Mouse (Mus musculus) heart, embryonic 15.5 days (tissue): Measurements from ENCODE around the gene Arfip1. TPM values are rescaled to one million over a fixed set of nuclear protein-coding genes. Genes with fewer than 3 reads are reported as not detected.

Experiments
- ATAC-seq: fragments of 200-750 bp; cut with Nextera tagmentation; replicated peaks from 2 replicates; pipeline ENCODE4 v1.8.0; 2017; ENCODE audit warnings: low read depth, moderate TSS enrichment; ENCODE audit not compliant: insufficient number of reproducible peaks, insufficient read depth, low FRiP score
- H3K27ac ChIP-seq: fragments of 300-500 bp; sonication (generic); 2 replicates; pipeline ENCODE4 v1.5.1; 2015; ENCODE audit warnings: mild to moderate bottlenecking, inconsistent platforms
- H3K27me3 ChIP-seq: fragments of 300-500 bp; sonication (generic); 2 replicates; pipeline ENCODE4 v1.6.1; 2015; ENCODE audit warnings: inconsistent platforms
- H3K36me3 ChIP-seq: fragments of 300-500 bp; sonication (generic); 2 replicates; pipeline ENCODE4 v1.6.1; 2015; ENCODE audit warnings: mild to moderate bottlenecking, inconsistent platforms
- H3K4me1 ChIP-seq: fragments of 300-500 bp; sonication (generic); replicated peaks from 2 replicates; pipeline ENCODE4 v1.6.1; 2015; ENCODE audit warnings: inconsistent platforms
- H3K4me2 ChIP-seq: fragments of 300-500 bp; sonication (generic); 2 replicates; pipeline ENCODE4 v1.6.1; 2015; ENCODE audit warnings: inconsistent platforms, mild to moderate bottlenecking, moderate library complexity
- H3K4me3 ChIP-seq: fragments of 300-500 bp; sonication (generic); 2 replicates; pipeline ENCODE4 v1.5.1; 2015; ENCODE audit warnings: mild to moderate bottlenecking, inconsistent platforms
- H3K9ac ChIP-seq: fragments of 300-500 bp; sonication (generic); 2 replicates; pipeline ENCODE4 v1.6.1; 2015; ENCODE audit warnings: mild to moderate bottlenecking, inconsistent platforms
- H3K9me3 ChIP-seq: fragments of 300-500 bp; sonication (generic); replicated peaks from 2 replicates; pipeline ENCODE4 v1.6.1; 2016; ENCODE audit warnings: inconsistent platforms
- WGBS: fragments of 180-500 bp; shearing (Covaris S2); methylation state at CpG from one replicate; pipeline ENCODE4 v1.1.7; 2015; ENCODE audit warnings: mixed read lengths; 5-methylcytosine and 5-hydroxymethylcytosine counted together
- polyA plus RNA-seq: library from polyadenylated mRNA; unstranded; fragments of >200 nt; fragmentation: Nextera tagmentation; extraction: Ambion mirVana; gene quantifications from 2 replicates; pipeline ENCODE4 v1.2.1, GENCODE M21; 2015

Arfip1 gene
- polyA plus RNA-seq, 1 experiment from 2014 or later, result 54.0 TPM

- 77% methylated on average over 9 of the region's 9 CpGs for WGBS
- 0 out of 2 replicates have a peak, but pooled peaks cover 4% of the 10 kb centered on the region for H3K9me3 ChIP-seq
Observed at GRCm38 (mm10) chr3:84601870-84602495, 19.6 kb upstream of the Arfip1 start.

GRCm38 (mm10) chr3:84598756-84599155, 16.3 kb upstream of the Arfip1 start:
- Histone ChIP-seq H3K36me3 (no peaks in the 10 kb centered on the region), H3K4me2 (no peak overlapping the region), H3K4me1 (peaks cover 3% of the 10 kb centered on the region; the same call in 1 of the 2 replicates), H3K27ac (no peak overlapping the region), H3K4me3 (no peak overlapping the region), H3K9me3 (no peaks in the 10 kb centered on the region), H3K27me3 (no peaks in the 10 kb centered on the region), H3K9ac (no peak overlapping the region)
- 75% methylated on average over 6 of the region's 6 CpGs for WGBS
- no peak for ATAC-seq

More at GRCm38 (mm10) chr3:84601870-84602495, 19.6 kb upstream of the Arfip1 start:
- ATAC-seq, result no peak
- Histone ChIP-seq H3K27ac (no peak overlapping the region), H3K4me1 (no peaks in the 10 kb centered on the region), H3K4me2 (no peak overlapping the region), H3K4me3 (no peak overlapping the region), H3K9ac (no peak overlapping the region), H3K36me3 (no peaks in the 10 kb centered on the region), H3K27me3 (no peaks in the 10 kb centered on the region)

GRCm38 (mm10) chr3:84597996-84598734, 15.7 kb upstream of the Arfip1 start:
- Histone ChIP-seq H3K9ac (no peak overlapping the region), H3K4me3 (no peak overlapping the region), H3K9me3 (no peaks in the 10 kb centered on the region), H3K36me3 (no peaks in the 10 kb centered on the region), H3K4me2 (no peak overlapping the region), H3K27me3 (no peaks in the 10 kb centered on the region), H3K4me1 (peaks cover 3% of the 10 kb centered on the region; the same call in 1 of the 2 replicates), H3K27ac (no peak overlapping the region)
- ATAC-seq, result no peak
- 74% methylated on average over 6 of the region's 6 CpGs for WGBS

GRCm38 (mm10) chr3:84595677-84596234, 13.3 kb upstream of the Arfip1 start:
- H3K27ac ChIP-seq, result no peak overlapping the region
- peaks cover 7% of the 10 kb centered on the region; the same call in 1 of the 2 replicates for H3K4me1 ChIP-seq
- peak overlapping the region; percentile 41; the same call in 1 of the 2 replicates for H3K4me3 ChIP-seq
- no peak for ATAC-seq
- peak overlapping the region; percentile 62 for H3K4me2 ChIP-seq
- H3K9me3 ChIP-seq, result no peaks in the 10 kb centered on the region
- 44% methylated on average over 5 of the region's 5 CpGs for WGBS
- no peaks in the 10 kb centered on the region for H3K36me3 ChIP-seq
- H3K9ac ChIP-seq, result no peak overlapping the region; the same call in 1 of the 2 replicates
- no peaks in the 10 kb centered on the region for H3K27me3 ChIP-seq

- WGBS, result 7% methylated on average over 23 of the region's 23 CpGs
- no peak overlapping the region for H3K27ac ChIP-seq
Observed at GRCm38 (mm10) chr3:84594894-84595676, 12.7 kb upstream of the Arfip1 start.

GRCm38 (mm10) chr3:84593274-84593673, 10.8 kb upstream of the Arfip1 start, which contains the start of gene Tigd4:
TSS of gene Tigd4 (plus strand) at chr3:84593574.
- peak within 1 kb of the TSS; percentile 12; the same call in 1 of the 2 replicates for H3K27ac ChIP-seq

More at GRCm38 (mm10) chr3:84594894-84595676, 12.7 kb upstream of the Arfip1 start:
- Histone ChIP-seq H3K4me1 (peaks cover 7% of the 10 kb centered on the region; the same call in 1 of the 2 replicates), H3K4me3 (peak overlapping the region; percentile 41), H3K36me3 (no peaks in the 10 kb centered on the region), H3K9me3 (no peaks in the 10 kb centered on the region), H3K4me2 (peak overlapping the region; percentile 62), H3K9ac (peak overlapping the region; percentile 18), H3K27me3 (no peaks in the 10 kb centered on the region)
- ATAC-seq, result no peak

GRCm38 (mm10) chr3:84586736-84587135, 4.3 kb upstream of the Arfip1 start:
- H3K4me2 ChIP-seq, result peak overlapping the region; percentile 17
- no peaks in the 10 kb centered on the region for H3K27me3 ChIP-seq
- no peaks in the 10 kb centered on the region for H3K9me3 ChIP-seq
- peaks cover 35% of the 10 kb centered on the region for H3K4me1 ChIP-seq
- H3K36me3 ChIP-seq, result no peaks in the 10 kb centered on the region
- ATAC-seq, result peak; percentile 42
- H3K4me3 ChIP-seq, result no peak overlapping the region
- 15% methylated on average over 5 of the region's 5 CpGs for WGBS
- H3K9ac ChIP-seq, result no peak overlapping the region
- peak overlapping the region; percentile 91 for H3K27ac ChIP-seq

More at GRCm38 (mm10) chr3:84593274-84593673, 10.8 kb upstream of the Arfip1 start, which contains the start of gene Tigd4:
- 56% methylated on average over 2 of the region's 2 CpGs for WGBS
- ATAC-seq, result no peak
- H3K4me2 ChIP-seq, result no peak within 1 kb of the TSS
- no peaks in the 10 kb centered on the region for H3K36me3 ChIP-seq
- H3K9ac ChIP-seq, result no peak within 1 kb of the TSS
- H3K4me3 ChIP-seq, result no peak within 1 kb of the TSS
- H3K9me3 ChIP-seq, result no peaks in the 10 kb centered on the region
- no peaks in the 10 kb centered on the region for H3K27me3 ChIP-seq
- H3K4me1 ChIP-seq, result peaks cover 10% of the 10 kb centered on the region; the same call in 1 of the 2 replicates

GRCm38 (mm10) chr3:84582913-84583276, 470 bp upstream of the Arfip1 start:
- H3K9me3 ChIP-seq, result no peaks in the 10 kb centered on the region
- H3K4me3 ChIP-seq, result peak overlapping the region; percentile 89
- no peaks in the 10 kb centered on the region for H3K27me3 ChIP-seq
- no peaks in the 10 kb centered on the region for H3K36me3 ChIP-seq
- H3K27ac ChIP-seq, result peak overlapping the region; percentile 95
- H3K4me1 ChIP-seq, result peaks cover 57% of the 10 kb centered on the region
- H3K9ac ChIP-seq, result peak overlapping the region; percentile 77
- ATAC-seq, result no peak
- under 1% methylated on average over 27 of the region's 27 CpGs for WGBS
- peak overlapping the region; percentile 80 for H3K4me2 ChIP-seq

GRCm38 (mm10) chr3:84581696-84582022, 766 bp downstream of the Arfip1 start:
- Histone ChIP-seq H3K4me1 (peaks cover 51% of the 10 kb centered on the region), H3K27me3 (no peaks in the 10 kb centered on the region), H3K36me3 (no peaks in the 10 kb centered on the region), H3K4me2 (peak overlapping the region; percentile 80), H3K9me3 (no peaks in the 10 kb centered on the region), H3K4me3 (peak overlapping the region; percentile 89), H3K27ac (peak overlapping the region; percentile 95), H3K9ac (peak overlapping the region; percentile 77)
- no peak for ATAC-seq
- WGBS, result 1% methylated on average over 4 of the region's 4 CpGs

- Histone ChIP-seq H3K4me2 (peak overlapping the region; percentile 80), H3K9me3 (no peaks in the 10 kb centered on the region), H3K27me3 (no peaks in the 10 kb centered on the region), H3K36me3 (no peaks in the 10 kb centered on the region), H3K9ac (peak overlapping the region; percentile 77), H3K27ac (0 out of 2 replicates have a peak overlapping the region, but pooled peaks have one; percentile 1), H3K4me3 (peak overlapping the region; percentile 89), H3K4me1 (peaks cover 44% of the 10 kb centered on the region)
- 18% methylated on average over 4 of the region's 4 CpGs for WGBS
- ATAC-seq, result no peak
Observed at GRCm38 (mm10) chr3:84580716-84581115, 1.7 kb downstream of the Arfip1 start.

- ATAC-seq, result no peak
- Histone ChIP-seq H3K27me3 (no peaks in the 10 kb centered on the region), H3K4me3 (no peak overlapping the region), H3K4me2 (no peak overlapping the region), H3K27ac (no peak overlapping the region), H3K36me3 (no peaks in the 10 kb centered on the region), H3K9ac (no peak overlapping the region), H3K9me3 (no peaks in the 10 kb centered on the region), H3K4me1 (peaks cover 16% of the 10 kb centered on the region)
- WGBS, result 68% methylated on average over 3 of the region's 3 CpGs
Observed at GRCm38 (mm10) chr3:84570501-84570900, 11.9 kb downstream of the Arfip1 start.
